Mouse (Mus musculus): ENCODE measurements around the gene Fbxl16.

Gene Fbxl16

DNA sequence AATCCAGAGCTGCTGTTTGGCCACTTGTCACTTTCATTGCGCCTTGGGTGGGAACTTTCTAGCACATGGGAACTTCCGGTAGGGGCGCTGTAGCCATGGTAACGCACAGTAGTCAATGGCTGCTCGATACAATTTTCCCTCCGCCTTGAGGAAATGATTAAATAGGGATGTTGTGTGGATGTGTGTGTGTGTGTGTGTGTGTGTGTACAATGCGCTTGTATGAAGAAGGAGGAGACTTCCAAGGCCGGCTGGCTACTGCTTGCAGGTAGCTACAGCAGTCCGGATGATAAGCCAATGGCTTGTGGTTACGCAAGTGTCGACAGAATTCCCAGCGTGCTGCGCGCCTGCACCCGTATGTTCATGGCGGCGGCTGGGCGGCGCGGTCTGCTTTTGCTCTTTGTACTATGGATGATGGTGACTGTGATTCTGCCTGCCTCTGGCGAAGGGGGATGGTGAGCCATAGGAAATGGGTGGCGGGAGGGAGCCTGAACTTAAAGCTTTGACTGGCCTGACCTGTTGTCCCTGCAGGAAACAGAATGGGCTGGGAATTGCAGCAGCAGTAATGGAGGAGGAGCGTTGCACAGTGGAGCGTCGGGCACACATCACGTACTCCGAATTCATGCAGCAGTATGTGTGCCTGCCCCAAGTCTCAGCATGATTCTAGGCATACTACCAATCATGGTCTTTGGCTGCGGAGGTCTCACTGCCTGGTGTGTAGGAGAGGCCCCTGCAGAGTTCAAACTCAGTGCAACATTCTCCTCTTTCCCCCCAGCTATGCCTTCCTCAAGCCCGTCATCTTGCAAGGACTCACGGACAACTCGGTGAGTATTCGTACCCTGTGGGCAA is 20.1 kb downstream of the Fbxl16 start, which contains the start of gene Jmjd8:
Jmjd8 (plus strand) TSS at position 156 of the 846 bp plus-strand sequence.
- peak; percentile 73 for DNase-seq (ENCODE audit: low spot score)

DNA sequence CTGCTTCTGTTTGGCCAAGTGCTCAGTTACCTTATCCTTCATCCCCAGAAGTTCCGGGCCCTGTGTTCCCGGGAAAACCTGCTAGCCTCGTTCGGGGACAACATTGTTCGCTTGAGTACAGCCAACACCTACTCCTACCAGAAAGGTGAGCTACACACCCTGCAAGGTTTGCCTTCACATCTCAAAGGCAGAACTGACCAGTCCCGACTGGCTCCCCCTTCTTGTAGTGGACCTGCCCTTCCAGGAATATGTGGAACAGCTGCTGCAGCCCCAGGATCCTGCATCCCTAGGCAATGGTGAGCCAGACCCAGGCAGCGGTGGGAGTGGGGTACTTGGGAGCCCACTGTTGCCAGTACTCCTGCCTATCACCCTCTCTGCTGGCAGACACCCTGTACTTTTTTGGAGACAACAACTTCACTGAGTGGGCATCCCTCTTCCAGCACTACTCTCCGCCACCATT is 20.7 kb downstream of the Fbxl16 start:
- no peak for DNase-seq (ENCODE audit: low spot score)

DNA sequence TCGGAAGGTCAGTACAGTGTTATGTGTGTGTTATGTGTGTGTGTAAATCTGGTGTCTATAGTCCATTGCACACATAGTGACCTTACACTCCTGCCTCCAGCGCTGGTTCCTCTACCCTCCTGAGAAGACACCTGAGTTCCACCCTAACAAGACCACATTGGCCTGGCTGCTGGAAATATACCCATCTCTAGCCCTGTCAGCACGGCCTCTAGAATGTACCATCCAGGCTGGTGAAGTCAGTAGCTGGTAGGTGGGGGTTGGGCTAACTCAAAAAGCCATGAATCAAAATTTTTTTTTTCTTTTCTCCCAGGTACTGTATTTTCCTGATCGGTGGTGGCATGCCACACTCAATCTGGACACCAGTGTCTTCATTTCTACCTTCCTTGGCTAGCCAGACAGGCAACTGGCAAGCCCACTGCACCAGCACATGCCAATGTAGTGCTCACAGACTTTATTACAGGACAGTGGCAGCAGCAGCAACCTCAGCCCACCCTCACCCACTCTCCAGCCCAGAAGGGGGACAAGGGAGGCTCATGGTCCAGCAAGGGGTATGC is 21.4 kb downstream of the Fbxl16 start:
- no peak for DNase-seq (ENCODE audit: low spot score)

DNA sequence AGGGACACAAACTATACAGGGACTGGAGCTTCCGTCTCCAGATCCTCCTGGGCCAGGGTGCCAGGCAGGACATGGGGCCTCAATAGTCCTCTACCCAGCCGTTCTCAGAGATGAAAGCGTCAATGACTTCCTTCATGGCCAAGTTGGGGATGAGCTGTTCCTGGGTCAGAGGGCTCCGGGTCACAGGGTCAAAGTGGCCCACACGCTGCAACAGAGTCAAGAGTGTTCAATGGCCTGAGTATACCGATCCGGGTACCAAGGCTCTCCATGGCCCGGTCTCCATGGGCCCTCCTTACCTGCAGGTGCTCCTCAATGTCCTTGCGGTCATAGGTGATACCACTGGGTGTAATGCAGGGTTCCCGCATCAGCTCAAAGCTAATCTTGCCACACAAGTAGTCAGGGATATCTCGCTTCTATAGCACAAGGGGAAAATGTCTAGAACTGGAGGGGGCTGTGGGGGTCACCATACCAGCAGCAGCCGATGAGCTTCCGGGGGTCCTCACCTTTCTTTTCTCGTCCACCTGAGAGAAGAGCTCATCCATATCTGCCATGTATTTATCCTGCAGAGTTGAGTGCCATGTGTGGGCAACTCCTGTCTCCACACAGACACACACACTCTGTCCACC is 22.0 kb downstream of the Fbxl16 start:
- DNase-seq (ENCODE audit: low spot score): no peak

DNA sequence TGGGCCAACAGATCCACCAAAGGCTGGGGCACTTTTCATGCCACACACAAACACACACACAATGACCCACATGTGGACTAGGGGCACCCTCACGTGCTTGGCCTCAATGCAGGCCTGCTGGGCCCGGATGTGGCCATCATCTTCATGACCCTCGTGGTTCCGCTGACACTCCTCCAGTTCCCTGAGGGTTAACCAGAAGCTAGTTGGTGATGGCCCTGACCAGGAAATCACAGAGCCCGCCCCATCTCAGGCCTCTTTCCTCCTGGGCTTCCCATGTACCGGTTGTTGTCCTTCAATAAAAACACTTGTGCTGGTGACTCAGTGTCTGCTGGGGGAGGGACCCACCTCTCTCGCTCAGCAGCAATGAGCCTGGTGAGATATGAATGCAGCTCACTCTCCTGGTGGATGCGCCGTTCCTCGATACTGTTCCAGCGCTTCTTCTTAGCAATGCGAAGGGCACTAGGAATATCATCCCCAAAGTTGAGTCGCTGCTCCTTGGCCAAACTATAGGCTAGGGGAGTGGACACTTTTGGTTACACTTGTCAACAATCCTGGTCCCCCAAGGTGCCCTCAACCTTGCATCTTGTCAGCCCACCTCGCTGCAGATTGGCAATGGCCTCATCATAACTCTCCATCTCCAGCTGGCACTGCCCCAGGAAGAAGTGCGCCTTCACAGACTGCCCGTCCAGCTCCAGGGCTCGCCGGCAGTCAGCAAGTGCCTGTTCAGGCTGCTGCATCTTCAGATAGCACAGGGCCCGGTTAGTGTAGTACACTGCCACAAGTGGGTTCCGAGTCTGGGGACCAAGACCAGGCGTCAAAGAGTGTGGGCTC is 22.8 kb downstream of the Fbxl16 start:
- DNase-seq (ENCODE audit: low spot score): no peak

DNA sequence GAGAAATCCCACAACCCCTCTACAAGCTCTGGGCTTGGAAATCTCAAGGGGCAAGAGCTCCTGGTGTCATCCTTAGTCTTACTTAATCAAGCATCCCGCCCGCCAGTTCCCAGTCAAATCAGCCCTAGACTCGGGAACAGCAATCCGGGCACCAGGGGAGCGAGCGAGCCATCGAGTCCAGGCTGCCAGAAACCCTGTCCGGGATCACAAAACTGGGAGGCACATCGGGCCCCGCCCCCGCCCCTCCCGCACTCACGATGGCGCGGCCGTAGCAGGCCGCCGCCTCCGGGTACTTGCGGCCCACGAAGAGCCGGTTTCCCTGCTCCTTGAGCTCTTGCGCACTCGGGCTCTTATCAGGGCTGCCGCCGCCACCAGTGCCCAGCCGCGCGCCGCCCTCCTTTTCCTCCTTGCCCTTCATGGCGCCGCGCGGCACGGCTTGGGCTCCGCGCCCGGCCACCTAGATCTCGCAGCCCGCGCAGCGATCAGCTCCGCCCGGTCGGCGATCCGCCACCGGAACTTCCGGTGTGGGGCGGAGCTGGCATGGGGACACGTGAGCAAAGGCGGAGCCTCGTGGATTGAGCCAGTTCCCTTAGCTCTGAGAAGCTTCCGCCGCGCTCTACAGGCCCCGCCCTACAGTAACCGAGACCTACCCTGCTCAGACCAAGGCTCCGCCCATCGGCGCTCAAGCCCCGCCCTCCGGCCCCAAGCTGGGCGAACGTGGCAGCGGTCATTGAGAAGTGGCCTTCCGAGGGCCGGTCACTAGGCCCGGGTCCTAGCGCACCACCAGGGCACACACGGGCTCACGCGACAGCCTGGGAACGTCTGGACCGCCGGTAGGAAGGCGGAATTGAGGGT is 23.8 kb downstream of the Fbxl16 start:
- peak; percentile 100 for DNase-seq (ENCODE audit: low spot score)

DNA sequence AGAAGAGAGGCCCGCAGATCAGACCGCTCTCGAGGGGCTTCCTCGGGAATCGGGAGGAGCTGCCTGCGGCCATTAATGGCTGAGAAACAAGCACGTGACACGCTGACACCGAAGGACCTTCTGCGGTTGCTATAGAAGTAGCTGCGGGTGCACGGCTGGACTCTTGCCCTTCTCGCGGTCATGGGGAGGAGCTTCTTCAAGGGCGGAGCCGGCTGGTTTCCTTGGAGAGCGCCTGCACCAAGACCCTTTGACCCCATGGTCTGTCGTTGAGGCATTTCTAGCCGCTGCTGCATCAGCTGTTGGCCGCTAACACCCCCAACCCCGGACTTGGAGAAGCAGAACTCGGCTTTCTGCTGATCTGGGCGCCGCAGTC is 24.4 kb downstream of the Fbxl16 start, which contains the start of gene Stub1:
Stub1 (minus strand) TSS at position 114 of the 373 bp plus-strand sequence.
- peak; percentile 91 for DNase-seq (ENCODE audit: low spot score)

DNA sequence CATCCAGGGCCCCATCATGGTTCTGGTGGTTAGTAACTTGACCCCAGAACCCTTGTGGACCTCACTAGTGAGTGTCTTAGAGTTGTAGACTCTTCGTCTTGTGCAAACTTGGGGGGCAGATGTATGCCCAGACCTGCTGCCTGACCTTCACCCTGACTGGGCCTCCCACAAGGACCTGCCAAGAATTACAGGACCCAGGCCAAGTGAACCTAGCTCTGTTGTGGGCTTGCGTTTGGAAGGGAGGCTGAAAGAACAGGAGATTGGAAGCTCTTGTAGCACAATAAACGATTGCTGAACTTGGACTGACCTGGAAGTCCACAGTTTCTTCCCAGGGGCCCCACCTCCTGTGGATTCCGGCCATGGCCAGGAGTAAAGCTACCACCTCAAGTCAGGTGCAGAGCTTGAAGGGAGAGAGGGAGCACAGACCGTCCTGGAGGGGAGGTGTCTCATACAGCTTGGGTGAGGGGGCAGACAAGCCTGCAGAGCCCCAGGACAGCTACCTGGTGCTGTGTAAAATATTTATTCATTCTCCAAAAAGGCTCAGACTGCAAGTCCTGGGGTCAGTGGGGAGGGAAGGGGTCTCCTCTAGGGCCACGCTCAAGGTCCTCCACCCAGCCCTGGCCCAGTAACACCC is 25.2 kb downstream of the Fbxl16 start:
- peak; percentile 27 for DNase-seq (ENCODE audit: low spot score)

DNA sequence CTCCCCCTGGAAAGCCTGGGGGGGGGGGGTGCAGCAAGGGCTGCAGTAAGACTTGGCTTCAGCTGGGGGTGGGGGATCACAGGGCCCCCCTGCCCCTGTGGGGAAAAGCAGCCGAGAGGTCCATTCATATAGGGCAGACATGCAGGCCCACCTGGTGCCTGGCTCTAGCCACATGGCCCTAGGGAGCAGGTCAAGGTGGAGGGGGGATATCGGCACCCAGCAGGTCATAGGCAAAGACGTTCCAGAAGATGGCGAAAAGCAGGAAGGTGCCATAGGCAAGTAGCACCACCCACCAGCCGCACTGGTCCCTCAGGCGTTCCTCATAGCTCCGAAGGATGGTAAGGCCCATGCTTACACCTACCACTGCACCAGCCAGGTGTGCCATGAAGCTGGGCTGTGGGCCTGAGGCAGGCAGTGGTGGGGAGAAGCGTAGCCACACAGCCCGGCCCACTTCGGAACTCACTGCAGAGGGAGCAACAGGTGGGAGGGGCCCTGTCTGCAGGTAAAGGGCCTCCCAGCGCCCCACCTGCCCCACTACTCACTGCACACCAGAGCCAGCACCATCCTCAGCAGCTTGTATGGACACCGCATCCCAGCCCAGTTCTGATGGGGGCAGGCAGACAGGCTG is 25.8 kb downstream of the Fbxl16 start:
- DNase-seq (ENCODE audit: low spot score): no peak

DNA sequence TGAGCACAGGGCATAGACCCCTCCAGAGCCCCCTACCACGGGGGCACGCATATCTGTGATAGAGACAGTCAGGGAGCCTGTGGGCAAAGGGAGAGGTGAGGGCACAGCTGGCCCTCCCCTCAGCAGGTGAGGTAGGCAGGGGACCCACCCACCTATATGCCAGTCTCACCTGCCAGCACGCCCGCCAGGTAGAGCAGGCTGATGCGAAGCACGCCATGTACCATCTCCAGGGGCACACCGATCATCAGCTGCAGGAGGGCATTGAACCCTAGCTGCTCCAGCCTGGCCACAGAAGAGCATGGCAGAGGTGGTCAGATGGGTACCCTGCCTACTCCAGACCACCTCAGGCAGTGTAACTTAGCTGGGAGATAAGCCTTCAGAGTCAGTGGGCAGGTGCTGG is 26.4 kb downstream of the Fbxl16 start:
- no peak for DNase-seq (ENCODE audit: low spot score)

DNA sequence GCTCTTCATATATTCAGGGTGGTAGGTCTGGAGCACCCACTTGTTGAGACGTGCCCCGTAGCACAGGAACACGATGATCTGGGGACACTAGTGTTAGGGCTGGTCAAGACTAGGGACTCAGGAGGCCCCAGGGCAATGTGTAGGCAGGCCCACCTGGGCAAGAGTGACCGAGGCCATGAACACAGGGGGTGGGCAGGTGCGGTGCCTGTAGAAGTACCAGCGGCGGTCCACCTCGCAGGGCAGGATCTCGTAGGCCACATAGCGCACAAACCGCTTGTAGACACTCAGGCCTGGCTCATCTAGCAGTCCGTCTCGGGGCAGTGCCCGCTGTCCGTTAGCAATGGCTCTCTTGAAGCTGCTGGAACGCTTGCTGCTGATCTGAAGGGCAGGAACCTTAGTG is 26.9 kb downstream of the Fbxl16 start:
- no peak for DNase-seq (ENCODE audit: low spot score)

DNA sequence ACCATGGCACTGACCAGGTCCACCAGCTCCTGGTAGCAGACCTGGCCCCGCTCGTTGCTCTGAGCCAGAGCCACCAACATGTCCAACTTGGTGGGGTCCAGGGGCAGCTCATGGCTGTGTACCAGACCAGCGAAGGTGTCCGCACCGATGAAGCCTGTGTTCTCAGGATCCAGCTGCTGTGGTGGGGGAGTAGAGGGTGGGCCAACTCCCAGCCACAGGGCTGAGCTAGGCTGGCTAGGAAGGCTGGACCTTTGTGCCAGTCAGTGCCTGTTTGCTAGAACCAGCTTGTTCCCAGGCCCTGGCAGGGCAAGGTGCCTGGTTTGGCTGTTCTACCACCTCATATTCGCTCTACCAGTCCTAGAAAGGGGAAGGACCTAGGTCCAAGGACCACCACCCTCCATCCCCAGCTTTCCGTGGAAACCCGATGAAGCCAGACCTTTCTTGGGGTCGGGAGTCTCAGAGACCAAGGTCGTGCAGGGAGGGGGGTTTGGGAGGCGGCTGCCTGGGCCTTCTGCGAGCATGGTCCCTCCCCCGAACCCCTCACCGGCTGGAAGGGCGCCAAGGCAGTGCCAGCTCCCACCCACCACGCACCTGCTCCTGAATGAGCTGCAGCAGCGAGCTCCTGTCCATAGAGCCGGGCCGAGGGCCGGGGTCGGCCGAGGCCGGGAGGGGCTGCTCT is 27.7 kb downstream of the Fbxl16 start:
- DNase-seq (ENCODE audit: low spot score): no peak

DNA sequence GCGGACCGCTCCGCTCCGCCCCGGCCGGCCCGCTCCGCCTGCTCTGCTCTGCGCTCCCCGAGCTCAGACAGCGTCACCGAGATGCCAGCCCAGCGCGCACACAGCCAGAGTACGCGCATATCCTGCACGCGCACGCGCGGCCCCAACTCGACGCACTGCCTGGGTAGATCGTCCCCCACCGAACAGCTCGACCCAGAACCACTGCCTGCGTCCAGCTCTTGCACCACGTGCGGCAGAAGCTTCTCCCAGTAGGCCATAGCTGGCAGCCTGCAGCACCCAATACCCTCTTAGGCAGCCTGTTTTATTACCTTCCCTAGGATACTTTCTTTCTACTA is 28.2 kb downstream of the Fbxl16 start, which contains the start of gene Rhbdl1:
Rhbdl1 (minus strand) TSS at position 220 of the 335 bp plus-strand sequence.
- peak; percentile 43 for DNase-seq (ENCODE audit: low spot score)

DNA sequence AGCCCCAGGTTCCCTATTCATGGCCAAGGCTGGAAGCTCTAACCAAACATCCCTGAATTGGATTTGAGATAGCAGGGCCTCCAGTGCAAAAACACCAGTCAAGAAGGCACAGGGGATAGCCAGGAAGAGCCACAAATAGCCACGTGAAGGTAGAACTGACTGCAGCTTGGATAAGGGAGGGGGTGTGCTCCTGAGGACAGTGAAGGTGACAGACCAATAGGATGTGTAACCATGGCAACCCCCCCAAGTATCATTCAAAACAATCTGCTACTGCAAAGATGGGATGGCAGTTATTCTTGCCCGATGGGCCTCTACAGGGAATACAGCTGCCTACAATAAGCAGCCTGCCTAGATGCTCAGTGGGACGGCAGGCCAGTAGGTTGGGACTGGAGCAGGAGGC is 28.6 kb downstream of the Fbxl16 start:
- no peak for DNase-seq (ENCODE audit: low spot score)

DNA sequence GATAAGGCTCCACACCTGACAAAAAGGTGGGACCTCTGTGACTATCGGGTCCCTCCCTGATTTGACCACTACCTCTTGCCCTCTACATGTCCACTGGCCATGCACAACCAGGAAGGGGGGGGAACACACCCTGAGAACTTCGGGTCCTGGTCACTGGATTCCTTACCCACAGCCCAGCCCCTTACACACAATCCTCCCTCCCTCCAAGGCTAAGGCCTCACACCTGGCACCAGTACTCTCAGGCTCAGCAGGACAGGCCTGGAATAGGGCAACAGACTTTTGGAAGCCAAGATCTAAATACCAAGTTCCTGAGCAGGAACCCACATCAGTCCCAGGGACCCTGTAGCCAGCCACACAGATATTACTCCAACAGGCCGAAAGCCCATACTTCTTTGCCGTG is 30.0 kb downstream of the Fbxl16 start:
- no peak for DNase-seq (ENCODE audit: low spot score)

DNA sequence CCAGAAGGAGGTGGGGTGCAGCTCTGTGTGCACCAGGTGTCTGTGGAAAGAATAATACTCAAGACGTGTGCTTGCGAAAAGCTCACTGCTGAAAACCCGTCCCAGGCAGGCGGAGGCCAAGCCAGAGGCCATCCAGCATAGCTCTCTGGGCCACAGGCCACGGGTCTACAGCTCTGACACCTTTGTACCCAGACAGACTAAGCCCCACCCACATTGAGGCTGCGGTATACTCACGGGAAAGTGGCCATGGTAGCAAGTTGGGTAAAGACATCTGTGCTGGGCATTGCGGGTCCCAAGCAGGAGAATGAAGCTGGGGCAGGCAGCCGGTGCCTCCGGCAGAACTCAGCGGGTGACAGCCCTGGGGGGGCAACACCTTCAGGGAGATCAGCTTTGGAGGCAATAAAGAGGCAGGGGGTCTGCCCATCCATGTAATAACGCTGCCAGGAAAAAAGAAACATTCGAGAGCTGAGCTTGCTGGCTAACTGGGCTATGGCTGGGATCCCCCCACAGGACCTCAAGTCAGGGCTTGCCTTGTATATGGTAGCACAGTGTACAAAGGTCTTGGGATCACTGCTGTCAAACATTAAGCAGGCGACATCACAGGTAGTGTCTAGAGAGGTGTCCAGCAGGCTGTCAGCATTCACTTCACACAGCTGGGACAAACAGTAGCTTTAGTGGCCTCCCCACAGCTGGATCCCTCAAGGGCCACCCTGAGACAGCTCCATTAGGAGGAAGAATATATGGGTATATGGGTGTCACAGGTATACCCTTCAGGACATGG is 30.8 kb downstream of the Fbxl16 start:
- no peak for DNase-seq (ENCODE audit: low spot score)

DNA sequence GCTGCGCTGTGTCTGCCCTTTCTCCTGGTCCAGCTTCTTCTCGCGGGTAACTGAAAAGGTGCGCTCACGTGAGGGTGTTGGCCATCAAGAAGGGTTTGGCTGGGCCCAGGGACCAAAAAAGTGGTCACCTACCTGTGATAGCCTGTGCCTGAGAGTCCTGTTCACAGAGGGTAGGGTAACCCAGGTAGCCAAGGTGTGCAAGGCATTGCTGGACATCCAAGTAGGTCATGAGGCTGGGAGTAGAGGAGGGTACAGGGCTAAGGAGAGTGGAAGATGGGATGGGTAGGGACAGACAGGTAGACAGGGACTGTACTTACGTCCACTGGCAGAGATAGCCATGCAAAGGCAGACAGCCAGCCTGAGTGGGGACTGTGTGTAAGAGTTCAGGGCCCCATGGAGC is 31.6 kb downstream of the Fbxl16 start:
- no peak for DNase-seq (ENCODE audit: low spot score)

DNA sequence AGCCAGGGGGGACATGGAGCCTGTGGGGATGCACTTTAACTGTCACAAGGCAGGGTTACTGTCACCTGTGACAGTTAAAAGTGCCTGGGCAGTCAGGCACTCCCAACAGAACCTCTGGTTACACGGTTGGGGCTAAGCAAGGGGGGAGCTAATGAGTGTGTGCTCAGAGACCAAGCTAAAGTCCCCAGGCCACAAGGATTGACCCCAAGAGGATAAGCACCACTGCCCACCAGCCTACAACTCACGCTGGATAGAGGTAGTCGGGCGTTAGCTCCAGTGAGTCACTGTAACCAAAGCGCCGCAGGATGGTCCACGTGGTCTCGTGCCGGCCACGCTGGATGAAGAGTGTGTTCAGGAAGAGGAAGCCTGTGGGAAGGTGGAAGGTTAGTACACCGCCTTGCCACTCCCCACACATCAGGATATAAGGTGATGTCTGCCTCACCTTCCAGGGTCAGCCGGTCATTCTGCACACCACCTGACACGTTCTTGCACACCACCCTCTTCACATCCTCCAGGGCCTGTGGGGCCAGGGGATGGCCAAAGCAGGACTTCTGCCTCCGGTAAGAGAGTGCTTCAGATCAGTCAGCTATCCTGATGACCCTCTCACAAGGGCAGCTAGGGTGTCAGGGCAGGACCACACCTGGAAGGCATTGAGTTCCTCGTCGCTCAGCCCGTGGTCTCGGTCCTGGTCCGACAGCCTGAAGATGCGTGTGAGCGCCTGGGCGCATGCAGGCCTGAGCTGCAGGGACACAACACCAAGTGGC is 32.4 kb downstream of the Fbxl16 start, which contains the start of gene Gm20683:
Gm20683 (minus strand) TSS at position 647 of the 764 bp plus-strand sequence.
- DNase-seq (ENCODE audit: low spot score): no peak
